12 mouse cellular contexts compared by ENCODE assay signal in genomic region chr6:30211641-30212455, GRCm38 (mm10).
A peak's percentile ranks its signal among the peaks of the same experiment; 100 is the strongest.
DNase-seq lines count a peak whose midpoint lies in the region; ATAC-seq lines count a peak whose summit lies in the region.
"Had no signal": no experiment of that assay in that cellular context is flagged by ENCODE, and none has a peak within 500 bp of the region (broad histone marks: within the 10 kb centered on the region; RNA-seq: fewer than 3 reads in every experiment).

No protein-coding gene starts in this region.

- H3K27me3 ChIP-seq in midbrain, embryonic 15.5 days (replicated peaks), result no peaks in the 10 kb centered on the region
- H3K27me3 ChIP-seq: heart, embryonic 15.5 days had no signal

- DNase-seq in gastrocnemius, adult 18-20 months (ENCODE audit: low spot score), result peak; percentile 28
- DNase-seq in gastrocnemius, postnatal 14 days, result no peak
- peak; percentile 12 for DNase-seq in left cerebral cortex, postnatal 4 days
- DNase-seq in left cerebral cortex, adult 18-20 months (ENCODE audit: low spot score in 2 of 2), result no peak
- DNase-seq in adrenal gland, adult 8-10 months, result peak; percentile 40
- DNase-seq in kidney, postnatal 25 days, result peak; percentile 69 to 90
- no peak for DNase-seq in ovary, postnatal 14 days (ENCODE audit: low spot score)
- DNase-seq: cerebellum, adult 11 months had no signal

- H3K4me1 ChIP-seq in midbrain, embryonic 15.5 days, result no peaks in the 10 kb centered on the region

- 81% methylated on average over 16 of the region's 16 CpGs for WGBS in midbrain, embryonic 15.5 days

- ATAC-seq in midbrain, embryonic 15.5 days (replicated peaks), result no peak

- H3K36me3 ChIP-seq in midbrain, embryonic 15.5 days (replicated peaks), result 0 out of 2 replicates have a peak, but pooled peaks cover 5% of the 10 kb centered on the region

- H3K4me2 ChIP-seq in midbrain, embryonic 15.5 days, result no peak overlapping the region
- H3K4me2 ChIP-seq: heart, embryonic 15.5 days; midbrain, embryonic 11.5 days had no signal

- intact Hi-C loops in gastrocnemius, postnatal 14 days (cut with DNase I; ENCODE audit: low total_unique reads), result loop anchor here (10.0 kb wide), 1 partner anchor 143 kb away; no protein-coding TSS in a partner anchor
- intact Hi-C loops in left cerebral cortex, postnatal 4 days (cut with DNase I), result no loop called here

- no peak overlapping the region for H3K27ac ChIP-seq in midbrain, embryonic 15.5 days
- H3K27ac ChIP-seq: heart, embryonic 15.5 days; liver, embryonic 14.5 days had no signal

- no peak overlapping the region for H3K9ac ChIP-seq in midbrain, embryonic 15.5 days
- H3K9ac ChIP-seq: heart, embryonic 15.5 days; liver, embryonic 14.5 days had no signal

- H3K4me3 ChIP-seq in midbrain, embryonic 15.5 days, result no peak overlapping the region
- H3K4me3 ChIP-seq: heart, embryonic 15.5 days had no signal

- no peaks in the 10 kb centered on the region for H3K9me3 ChIP-seq in midbrain, embryonic 15.5 days
- H3K9me3 ChIP-seq: heart, embryonic 15.5 days had no signal

Comparison
In these comparisons a context has a peak if more than half of its experiments do, and no peak if none do; other contexts are left out.
1. DNase-seq: peak in gastrocnemius, adult 18-20 months (single experiment), left cerebral cortex, postnatal 4 days (single experiment), adrenal gland, adult 8-10 months (single experiment) and kidney, postnatal 25 days (2 of 2); none in gastrocnemius, postnatal 14 days (single experiment), left cerebral cortex, adult 18-20 months (0 of 2) and ovary, postnatal 14 days (single experiment).